Mouse (Mus musculus): Measurements from ENCODE around the gene Ubn2. TPM values are rescaled to one million over a fixed set of nuclear protein-coding genes. Genes with fewer than 3 reads are reported as not detected.
"Not testable (repeated sequence)": the region's sequence is repeated elsewhere in the genome, so short reads cannot be mapped to it uniquely, and the experiment has no call there.

The Ubn2 gene
- polyA plus RNA-seq, 1 experiment = 16.6 TPM

- Histone ChIP-seq H3K27me3 (ENCODE audit: control insufficient read depth, insufficient read depth, low read length) (no peaks in the 10 kb centered on the region), H3K36me3 (ENCODE audit: control insufficient read depth, insufficient read depth, low read length) (peaks cover 17% of the 10 kb centered on the region), H3K4me1 (replicated peaks; ENCODE audit: control insufficient read depth, insufficient read depth, low read length) (no peaks in the 10 kb centered on the region), H3K27ac (ENCODE audit: control insufficient read depth, insufficient read depth, low read length) (no peak overlapping the region), H3K4me3 (ENCODE audit: control insufficient read depth, insufficient read depth, low read length) (no peak overlapping the region)
- no peak for TF ChIP-seq CTCF (IDR thresholded peaks at IDR 0.05; ENCODE audit: borderline replicate concordance, control insufficient read depth, extremely low read depth, insufficient read depth, low read length, poor library complexity)
- no peak for TF ChIP-seq POLR2A (IDR thresholded peaks at IDR 0.05; ENCODE audit: control insufficient read depth, extremely low read depth, insufficient read depth, low read length, poor library complexity)
- no peak for DNase-seq
- WGBS = 96% methylated on average over 4 of the region's 4 CpGs
These were observed 19.3 kb downstream of the Ubn2 start for GRCm38 (mm10) chr6:38453049-38453448.

GRCm38 (mm10) chr6:38456425-38456824 lies 22.7 kb downstream of the Ubn2 start:
- H3K4me3 ChIP-seq (ENCODE audit: control insufficient read depth, insufficient read depth, low read length); H3K27me3 ChIP-seq (ENCODE audit: control insufficient read depth, insufficient read depth, low read length); H3K4me1 ChIP-seq (replicated peaks; ENCODE audit: control insufficient read depth, insufficient read depth, low read length); DNase-seq; H3K27ac ChIP-seq (ENCODE audit: control insufficient read depth, insufficient read depth, low read length): not testable (repeated sequence)
- peaks cover 21% of the 10 kb centered on the region for H3K36me3 ChIP-seq (ENCODE audit: control insufficient read depth, insufficient read depth, low read length)

GRCm38 (mm10) chr6:38458075-38458474 lies 24.3 kb downstream of the Ubn2 start:
- H3K36me3 ChIP-seq (ENCODE audit: control insufficient read depth, insufficient read depth, low read length) = peaks cover 16% of the 10 kb centered on the region
- DNase-seq = no peak

GRCm38 (mm10) chr6:38469591-38469990 lies 35.8 kb downstream of the Ubn2 start:
- Histone ChIP-seq H3K4me1 (replicated peaks; ENCODE audit: control insufficient read depth, insufficient read depth, low read length) (no peaks in the 10 kb centered on the region), H3K27me3 (ENCODE audit: control insufficient read depth, insufficient read depth, low read length) (no peaks in the 10 kb centered on the region), H3K27ac (ENCODE audit: control insufficient read depth, insufficient read depth, low read length) (no peak overlapping the region), H3K36me3 (ENCODE audit: control insufficient read depth, insufficient read depth, low read length) (peaks cover 9% of the 10 kb centered on the region), H3K4me3 (ENCODE audit: control insufficient read depth, insufficient read depth, low read length) (no peak overlapping the region)
- TF ChIP-seq CTCF (IDR thresholded peaks at IDR 0.05; ENCODE audit: borderline replicate concordance, control insufficient read depth, extremely low read depth, insufficient read depth, low read length, poor library complexity) (no peak), POLR2A (IDR thresholded peaks at IDR 0.05; ENCODE audit: control insufficient read depth, extremely low read depth, insufficient read depth, low read length, poor library complexity) (no peak)
- WGBS = 93% methylated on average over 4 of the region's 4 CpGs
- DNase-seq = no peak

More at GRCm38 (mm10) chr6:38458075-38458474, 24.3 kb downstream of the Ubn2 start:
- Histone ChIP-seq H3K4me3 (ENCODE audit: control insufficient read depth, insufficient read depth, low read length) (no peak overlapping the region), H3K4me1 (replicated peaks; ENCODE audit: control insufficient read depth, insufficient read depth, low read length) (no peaks in the 10 kb centered on the region), H3K27me3 (ENCODE audit: control insufficient read depth, insufficient read depth, low read length) (no peaks in the 10 kb centered on the region), H3K27ac (ENCODE audit: control insufficient read depth, insufficient read depth, low read length) (no peak overlapping the region)
- TF ChIP-seq POLR2A (IDR thresholded peaks at IDR 0.05; ENCODE audit: control insufficient read depth, extremely low read depth, insufficient read depth, low read length, poor library complexity) (no peak), CTCF (IDR thresholded peaks at IDR 0.05; ENCODE audit: borderline replicate concordance, control insufficient read depth, extremely low read depth, insufficient read depth, low read length, poor library complexity) (no peak)
- WGBS = 98% methylated on average over 3 of the region's 3 CpGs

- 91% methylated on average over 5 of the region's 5 CpGs for WGBS
- no peak for DNase-seq
- no peak overlapping the region for H3K4me3 ChIP-seq (ENCODE audit: control insufficient read depth, insufficient read depth, low read length)
- H3K36me3 ChIP-seq (ENCODE audit: control insufficient read depth, insufficient read depth, low read length) = peaks cover 46% of the 10 kb centered on the region
- H3K27ac ChIP-seq (ENCODE audit: control insufficient read depth, insufficient read depth, low read length) = no peak overlapping the region
- H3K27me3 ChIP-seq (ENCODE audit: control insufficient read depth, insufficient read depth, low read length) = no peaks in the 10 kb centered on the region
- TF ChIP-seq CTCF (IDR thresholded peaks at IDR 0.05; ENCODE audit: borderline replicate concordance, control insufficient read depth, extremely low read depth, insufficient read depth, low read length, poor library complexity) (no peak), POLR2A (IDR thresholded peaks at IDR 0.05; ENCODE audit: control insufficient read depth, extremely low read depth, insufficient read depth, low read length, poor library complexity) (no peak)
- H3K4me1 ChIP-seq (replicated peaks; ENCODE audit: control insufficient read depth, insufficient read depth, low read length) = no peaks in the 10 kb centered on the region
These were observed 48.1 kb downstream of the Ubn2 start for GRCm38 (mm10) chr6:38481694-38482371.

- peak; percentile 68 for DNase-seq
These were observed 58.8 kb downstream of the Ubn2 start for GRCm38 (mm10) chr6:38492550-38492949.

GRCm38 (mm10) chr6:38495641-38496040 lies 61.9 kb downstream of the Ubn2 start:
- no peaks in the 10 kb centered on the region for H3K27me3 ChIP-seq (ENCODE audit: control insufficient read depth, insufficient read depth, low read length)
- H3K36me3 ChIP-seq (ENCODE audit: control insufficient read depth, insufficient read depth, low read length) = peaks cover 29% of the 10 kb centered on the region
- TF ChIP-seq POLR2A (IDR thresholded peaks at IDR 0.05; ENCODE audit: control insufficient read depth, extremely low read depth, insufficient read depth, low read length, poor library complexity) (no peak), CTCF (IDR thresholded peaks at IDR 0.05; ENCODE audit: borderline replicate concordance, control insufficient read depth, extremely low read depth, insufficient read depth, low read length, poor library complexity) (no peak)
- no peak overlapping the region for H3K4me3 ChIP-seq (ENCODE audit: control insufficient read depth, insufficient read depth, low read length)
- no peak for DNase-seq
- 90% methylated on average over 4 of the region's 4 CpGs for WGBS
- H3K27ac ChIP-seq (ENCODE audit: control insufficient read depth, insufficient read depth, low read length) = no peak overlapping the region
- no peaks in the 10 kb centered on the region for H3K4me1 ChIP-seq (replicated peaks; ENCODE audit: control insufficient read depth, insufficient read depth, low read length)

More at GRCm38 (mm10) chr6:38492550-38492949, 58.8 kb downstream of the Ubn2 start:
- TF ChIP-seq POLR2A (IDR thresholded peaks at IDR 0.05; ENCODE audit: control insufficient read depth, extremely low read depth, insufficient read depth, low read length, poor library complexity) (no peak), CTCF (IDR thresholded peaks at IDR 0.05; ENCODE audit: borderline replicate concordance, control insufficient read depth, extremely low read depth, insufficient read depth, low read length, poor library complexity) (no peak)
- Histone ChIP-seq H3K36me3 (ENCODE audit: control insufficient read depth, insufficient read depth, low read length) (peaks cover 19% of the 10 kb centered on the region), H3K4me3 (ENCODE audit: control insufficient read depth, insufficient read depth, low read length) (no peak overlapping the region), H3K27ac (ENCODE audit: control insufficient read depth, insufficient read depth, low read length) (no peak overlapping the region), H3K27me3 (ENCODE audit: control insufficient read depth, insufficient read depth, low read length) (no peaks in the 10 kb centered on the region), H3K4me1 (replicated peaks; ENCODE audit: control insufficient read depth, insufficient read depth, low read length) (no peaks in the 10 kb centered on the region)
- 93% methylated on average over 3 of the region's 3 CpGs for WGBS
